Comparison of ENCODE assay signal across 10 mouse cellular contexts in genomic region chr13:97939433-97940160, GRCm38 (mm10).
DNase-seq lines count a peak whose midpoint lies in the region; ATAC-seq and TF ChIP-seq lines count a peak whose summit lies in the region.
"Had no signal": no experiment of that assay in that cellular context is flagged by ENCODE, and none has a peak within 500 bp of the region (broad histone marks: within the 10 kb centered on the region; RNA-seq: fewer than 3 reads in every experiment).

No protein-coding gene starts in this region.

- peaks cover 24% of the 10 kb centered on the region for H3K4me1 ChIP-seq in limb, embryonic 14.5 days (ENCODE audit: control insufficient read depth, insufficient read depth, low read length)

- DNase-seq in adrenal gland, adult (ENCODE audit: inconsistent age in 2 of 2, low spot score in 1 of 2): peak; percentile 24 to 38
- no peak for DNase-seq in adrenal gland, adult 8-10 months
- peak; percentile 43 to 80 for DNase-seq in left cerebral cortex, postnatal 14 days (ENCODE audit: low spot score in 2 of 2)
- no peak for DNase-seq in left cerebral cortex, adult 11 months (ENCODE audit: low spot score)
- DNase-seq in forelimb bud, embryonic 11.5 days (ENCODE audit: low read depth, low spot score): peak; percentile 76
- peak; percentile 58 for DNase-seq in limb, embryonic 14.5 days (ENCODE audit: low spot score)
- DNase-seq in thymus, postnatal 4 days: peak; percentile 61

- peak; percentile 45; the same call in 1 of the 2 replicates for ATAC-seq in limb, embryonic 14.5 days (ENCODE audit: low FRiP score, low read depth)
- ATAC-seq in monocyte, adult 5-6 weeks (replicated peaks; ENCODE audit: insufficient number of reproducible peaks, low FRiP score, low TSS enrichment, poor library complexity, severe bottlenecking): no peak

- H3K4me2 ChIP-seq in limb, embryonic 14.5 days (replicated peaks; ENCODE audit: low read depth, low read length, severe bottlenecking): no peak overlapping the region
- H3K4me2 ChIP-seq: embryonic facial prominence, embryonic 15.5 days had no signal

- TF ChIP-seq POLR2A in limb, embryonic 14.5 days (IDR thresholded peaks at IDR 0.05; ENCODE audit: borderline replicate concordance, extremely low read depth, insufficient read depth, insufficient read length): no peak

- intact Hi-C loops in left cerebral cortex, postnatal 14 days (cut with DNase I): loop anchor here (10.0 kb wide), 4 partner anchors 295 to 545 kb away; no protein-coding TSS in a partner anchor

- H3K36me3 ChIP-seq in limb, embryonic 14.5 days (ENCODE audit: control insufficient read depth, insufficient read depth, low read length): no peaks in the 10 kb centered on the region; the same call in 1 of the 2 replicates
- H3K36me3 ChIP-seq: embryonic facial prominence, embryonic 15.5 days had no signal

- no peaks in the 10 kb centered on the region for H3K9me3 ChIP-seq in limb, embryonic 14.5 days (ENCODE audit: control insufficient read depth, low read length)
- H3K9me3 ChIP-seq: embryonic facial prominence, embryonic 15.5 days; megakaryocyte, embryonic 14.5 days had no signal

- H3K27ac ChIP-seq in limb, embryonic 14.5 days (replicated peaks; ENCODE audit: low read depth, low read length): no peak overlapping the region
- H3K27ac ChIP-seq: embryonic facial prominence, embryonic 15.5 days had no signal

- no peaks in the 10 kb centered on the region for H3K27me3 ChIP-seq in limb, embryonic 14.5 days (ENCODE audit: control insufficient read depth, insufficient read depth, low read length)
- H3K27me3 ChIP-seq: embryonic facial prominence, embryonic 15.5 days had no signal

- no peak overlapping the region for H3K4me3 ChIP-seq in limb, embryonic 14.5 days (replicated peaks; ENCODE audit: low read length)
- H3K4me3 ChIP-seq: embryonic facial prominence, embryonic 15.5 days; megakaryocyte, embryonic 14.5 days had no signal

- no peak overlapping the region for H3K9ac ChIP-seq in limb, embryonic 14.5 days (ENCODE audit: low read depth, low read length, severe bottlenecking)
- H3K9ac ChIP-seq: embryonic facial prominence, embryonic 15.5 days had no signal

- 36% methylated on average over 15 of the region's 15 CpGs for WGBS in limb, embryonic 14.5 days

Comparison
In these comparisons a context has a peak if more than half of its experiments do, and no peak if none do; other contexts are left out.
1. DNase-seq: peak in adrenal gland, adult (2 of 2), left cerebral cortex, postnatal 14 days (2 of 2), forelimb bud, embryonic 11.5 days (single experiment), limb, embryonic 14.5 days (single experiment) and thymus, postnatal 4 days (single experiment); none in adrenal gland, adult 8-10 months (single experiment) and left cerebral cortex, adult 11 months (single experiment).